Mouse (Mus musculus) erythroblast, adult 5-6 weeks (primary cell): ENCODE data around the gene Oprl1. TPM values are rescaled to one million over a fixed set of nuclear protein-coding genes. Genes with fewer than 3 reads are reported as not detected.

Experiments
- ATAC-seq: replicated peaks from 2 replicates; pipeline ENCODE4 v1.8.0; 2016; ENCODE audit warnings: moderate number of reproducible peaks, mild to moderate bottlenecking, moderate TSS enrichment, inconsistent platforms; ENCODE audit not compliant: poor library complexity, low FRiP score, severe bottlenecking
- total RNA-seq, 2 experiments: library from RNA; stranded (forward) in 1 of 2; stranded (reverse) in 1 of 2; fragments of 150-400 nt in 1 of 2; fragments of 200-764, 138-1000 nt in 1 of 2; gene quantifications; 2 replicates each; pipeline versions ENCODE4 v1.2.3 to v1.2.4; 2015 to 2017; ENCODE audit warnings: low replicate concordance in 2 of 2

Gene Oprl1
- total RNA-seq, 2 experiments from 2014 or later: not detected

DNA sequence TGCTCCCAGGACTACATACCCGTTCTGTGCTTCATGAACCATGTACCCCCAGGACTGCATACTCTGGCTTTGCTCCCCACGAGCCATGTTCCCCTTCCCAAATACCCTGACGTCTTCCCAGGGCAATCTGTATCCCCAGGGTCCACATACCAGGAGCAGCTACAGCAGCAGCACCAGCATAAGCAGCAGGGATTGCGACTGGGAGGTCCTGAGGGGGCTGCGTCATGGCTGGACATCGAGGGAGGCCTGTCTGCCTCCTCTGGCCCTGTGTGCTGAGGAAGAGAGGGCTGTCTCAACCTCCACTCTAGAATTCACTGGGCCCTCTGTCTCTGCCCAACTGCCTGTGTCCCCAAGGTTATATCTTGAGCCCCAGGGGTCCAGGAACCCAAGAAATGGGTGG is 23.7 kb upstream of the Oprl1 start:
- ATAC-seq: no peak

DNA sequence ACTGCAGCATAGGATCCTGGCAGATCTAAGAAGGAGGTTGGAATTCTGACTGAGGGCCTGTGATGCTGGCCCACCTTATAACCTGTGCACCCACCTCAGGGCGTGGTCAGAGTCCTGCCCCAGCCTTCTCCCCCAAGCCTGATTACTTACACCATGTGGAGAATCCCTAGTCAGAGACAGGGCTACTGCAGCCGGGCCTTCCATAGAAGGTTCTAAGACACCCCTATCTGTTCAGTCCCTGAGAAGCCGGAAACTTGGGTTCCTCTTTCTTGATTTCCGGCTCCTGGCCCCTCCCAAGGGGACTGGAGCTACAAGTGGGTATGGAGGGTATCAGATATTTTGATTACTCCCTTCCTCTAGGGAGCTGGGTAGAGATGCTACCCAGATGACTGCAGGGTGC is 23.2 kb upstream of the Oprl1 start:
- no peak for ATAC-seq

DNA sequence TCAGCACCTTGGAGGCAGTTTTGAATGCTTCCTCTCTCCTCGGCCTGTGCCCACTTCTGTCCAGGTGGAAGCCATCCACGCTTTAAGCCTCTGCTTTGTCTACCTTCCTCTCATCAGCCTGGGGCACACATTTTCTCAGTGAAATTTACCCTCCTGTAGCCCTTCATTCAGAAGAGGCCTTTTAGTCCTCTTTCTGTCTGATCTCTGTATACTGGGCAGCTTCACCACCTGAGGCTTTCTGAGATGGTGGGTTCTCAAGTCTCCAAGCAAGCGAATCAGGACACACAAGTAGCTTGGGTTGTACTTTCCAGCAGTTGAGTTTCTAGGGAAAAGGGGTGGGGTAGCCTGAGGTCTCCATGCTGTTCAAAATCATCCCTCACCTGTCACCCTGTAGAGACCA is 22.5 kb upstream of the Oprl1 start:
- ATAC-seq: no peak

DNA sequence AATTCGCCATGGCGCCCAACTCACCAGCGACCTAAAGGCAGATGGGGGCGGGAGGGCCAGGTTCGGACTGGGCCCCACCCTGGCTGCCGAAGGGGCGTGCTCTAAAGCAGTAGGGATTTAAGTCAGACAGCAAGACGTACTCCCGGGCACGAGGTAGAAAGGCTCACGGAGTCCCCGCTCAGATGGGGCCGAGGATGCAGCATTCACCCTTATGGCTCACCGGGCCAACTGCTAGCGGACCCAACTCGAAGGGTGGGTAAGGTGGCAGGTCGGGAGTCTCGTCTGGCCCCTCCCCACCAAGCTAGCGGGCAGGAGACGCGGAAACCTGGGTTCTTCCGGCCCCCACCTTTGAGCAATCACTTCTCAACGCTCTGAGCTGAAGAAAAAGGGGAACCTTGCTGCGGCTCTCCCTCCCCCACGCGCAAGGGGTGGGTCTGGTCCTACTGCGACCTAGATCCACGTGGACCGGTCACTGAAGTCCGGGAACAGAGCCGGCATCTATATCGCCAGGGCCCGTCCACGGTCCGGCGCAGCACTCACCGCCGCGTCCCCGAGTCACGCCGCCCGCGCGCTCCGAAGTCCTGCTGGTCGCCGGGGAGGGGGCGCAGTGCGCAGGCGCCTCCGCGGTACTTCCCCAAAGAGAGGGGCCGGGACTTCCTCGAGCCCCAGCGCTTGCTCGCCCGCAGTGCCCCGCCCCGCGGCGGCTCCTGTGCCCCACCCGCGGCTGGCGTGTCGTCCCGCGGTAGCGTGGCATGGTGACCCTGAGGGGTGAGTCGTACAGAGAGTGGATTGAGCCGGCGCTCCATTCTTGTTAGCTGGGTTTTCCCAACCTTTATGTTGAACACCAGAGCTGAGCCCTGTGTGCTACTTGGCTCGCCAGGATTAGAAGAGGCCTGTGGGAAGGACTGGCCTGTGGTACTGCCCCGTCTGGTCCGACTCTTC is 21.2 kb upstream of the Oprl1 start, which contains the start of gene Rgs19:
TSS of gene Rgs19 (minus strand) at position 639 of the 942 bp plus-strand sequence.
- ATAC-seq: no peak

DNA sequence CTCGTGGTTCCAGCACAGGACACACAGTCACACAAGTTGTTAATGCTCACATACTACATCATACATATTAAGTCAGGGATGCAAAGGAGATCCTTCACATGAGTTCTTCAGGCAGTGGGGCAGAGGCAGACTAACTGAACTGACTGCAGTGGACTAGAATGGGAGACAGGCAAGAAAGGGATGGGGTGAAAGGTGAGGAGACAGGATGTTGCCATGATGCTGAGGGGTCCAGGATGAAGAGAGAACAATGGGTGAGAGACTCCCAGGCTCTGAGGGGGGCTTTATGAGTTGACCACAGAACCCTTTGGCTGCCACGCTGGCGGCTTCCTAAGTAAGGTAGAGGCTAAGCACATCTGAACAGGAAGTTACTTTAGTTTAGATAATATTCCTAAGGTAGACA is 20.2 kb upstream of the Oprl1 start:
- ATAC-seq: no peak

DNA sequence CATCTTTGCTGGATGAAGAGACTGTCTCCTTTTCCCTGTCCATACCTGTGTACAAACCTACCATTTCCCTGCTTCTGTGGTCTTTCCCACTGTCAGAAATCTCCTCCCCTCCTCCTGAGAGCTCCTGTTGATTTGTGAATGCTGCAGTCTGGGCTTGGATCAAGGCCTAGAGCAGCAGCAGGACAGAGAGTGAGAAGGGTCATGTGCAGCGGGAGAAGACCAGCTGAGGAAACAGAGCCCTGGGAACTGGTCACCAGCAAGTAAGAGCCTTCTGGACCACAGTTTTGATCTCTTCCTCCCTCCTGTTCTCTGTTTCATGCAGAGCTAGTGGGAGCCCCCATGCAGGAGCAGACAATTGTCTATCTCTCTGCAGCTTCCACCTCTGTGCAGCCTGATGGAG is 19.0 kb upstream of the Oprl1 start:
- no peak for ATAC-seq

DNA sequence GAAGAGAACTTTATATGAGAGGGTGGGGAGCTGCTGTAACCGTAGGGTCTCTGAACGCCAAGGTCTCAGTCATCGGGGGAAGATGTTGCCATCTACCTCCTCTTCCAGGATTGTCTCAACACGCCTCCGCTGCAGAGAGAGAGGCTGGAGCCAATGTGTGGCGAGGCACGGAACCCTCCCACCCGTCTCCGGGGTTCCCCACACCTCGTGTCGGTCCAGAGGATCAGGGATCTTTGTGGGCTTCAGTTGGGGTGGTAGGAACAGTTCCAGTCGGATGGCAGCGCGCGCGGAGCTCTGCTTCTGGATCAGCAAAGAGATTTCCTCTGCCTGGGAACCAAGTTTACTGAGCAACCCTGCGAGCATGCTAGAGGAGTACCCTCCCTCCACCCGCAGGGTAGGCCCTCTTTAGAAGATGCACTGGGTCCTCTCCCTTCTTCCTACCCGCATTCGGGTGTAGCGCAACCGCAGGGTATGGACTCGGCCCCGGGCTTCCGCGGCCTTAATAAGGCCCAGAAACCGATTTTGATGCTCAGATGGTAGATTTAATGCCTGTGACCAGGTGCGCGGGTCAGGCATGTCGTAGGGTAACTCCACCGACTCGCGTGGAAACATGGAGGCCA is 17.9 kb upstream of the Oprl1 start:
- ATAC-seq: no peak

DNA sequence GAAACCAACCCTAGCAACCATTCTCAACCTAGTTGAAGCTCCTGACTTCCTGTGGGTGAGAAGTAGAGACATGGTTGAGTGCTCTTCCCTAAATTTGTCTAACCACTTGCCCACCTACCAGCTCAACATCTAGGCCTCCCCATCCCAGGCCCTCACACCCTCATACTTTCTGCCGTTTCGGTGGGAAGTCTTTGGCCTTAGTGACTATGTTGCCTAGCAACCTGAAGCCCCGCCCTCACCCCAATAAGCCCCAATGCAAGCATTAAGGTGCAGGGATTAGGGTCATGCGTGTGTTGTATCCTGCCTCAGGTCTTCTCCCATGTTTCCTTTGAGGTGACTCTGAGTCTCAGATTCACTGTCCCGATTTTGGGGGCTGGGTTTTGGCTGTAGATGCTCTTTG is 16.6 kb upstream of the Oprl1 start, which contains the start of gene Lkaaear1:
TSS of gene Lkaaear1 (minus strand) at position 202 of the 400 bp plus-strand sequence.
- no peak for ATAC-seq

DNA sequence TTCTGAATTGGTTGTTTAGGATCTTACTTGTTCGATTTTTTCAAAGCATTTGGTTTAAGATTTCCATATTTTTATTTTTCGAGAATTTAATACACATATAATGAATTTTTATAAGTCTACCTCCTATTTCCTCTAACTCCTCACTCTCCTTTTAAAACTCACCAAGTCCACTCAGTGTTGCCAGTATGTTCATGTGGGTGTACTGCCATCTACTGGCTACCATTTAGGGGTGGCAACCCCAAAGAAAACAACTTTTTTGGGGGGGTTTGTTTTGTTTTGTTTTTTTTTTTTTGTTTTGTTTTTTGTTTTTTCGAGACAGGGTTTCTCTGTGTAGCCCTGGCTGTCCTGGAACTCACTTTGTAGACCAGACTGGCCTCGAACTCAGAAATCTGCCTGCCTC is 8.1 kb upstream of the Oprl1 start:
- no peak for ATAC-seq

DNA sequence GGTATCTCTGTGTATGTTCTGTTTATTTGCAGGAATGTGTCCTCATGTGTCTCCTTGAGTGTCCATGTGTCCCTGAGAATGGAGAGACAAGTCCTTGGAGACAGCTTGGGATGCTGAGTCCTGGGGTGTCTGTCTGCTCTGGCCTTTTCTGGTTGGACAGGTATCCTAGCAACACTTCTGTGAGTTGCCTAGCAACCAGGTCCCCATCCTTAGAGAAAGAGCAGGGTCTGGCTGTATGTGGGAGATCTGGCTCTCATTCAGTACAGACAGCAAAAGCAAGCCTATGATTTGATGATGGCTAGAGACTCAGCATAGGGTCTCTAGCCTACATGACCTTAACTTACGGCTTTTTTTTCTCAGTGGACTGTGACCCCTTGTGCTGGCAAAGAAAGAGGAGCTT is 1.1 kb upstream of the Oprl1 start:
- ATAC-seq: no peak

DNA sequence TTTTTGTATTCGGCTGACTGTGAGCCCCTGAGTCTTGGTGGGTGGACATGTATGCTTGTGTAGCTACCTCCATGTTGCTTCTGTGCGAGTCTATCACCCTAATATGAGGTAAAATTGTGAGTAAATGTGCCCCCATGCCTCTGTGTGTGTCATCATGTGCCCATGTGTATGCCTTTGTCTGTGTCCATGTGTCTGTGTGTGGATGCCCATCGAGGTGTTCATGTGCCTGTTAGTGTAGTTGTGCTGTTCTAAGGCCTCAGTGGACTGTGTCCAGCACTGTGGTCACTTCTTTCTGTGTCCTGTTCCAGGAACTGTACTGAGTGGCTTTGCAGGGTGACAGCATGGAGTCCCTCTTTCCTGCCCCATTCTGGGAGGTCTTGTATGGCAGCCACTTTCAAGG is 566 bp downstream of the Oprl1 start:
- ATAC-seq: no peak

DNA sequence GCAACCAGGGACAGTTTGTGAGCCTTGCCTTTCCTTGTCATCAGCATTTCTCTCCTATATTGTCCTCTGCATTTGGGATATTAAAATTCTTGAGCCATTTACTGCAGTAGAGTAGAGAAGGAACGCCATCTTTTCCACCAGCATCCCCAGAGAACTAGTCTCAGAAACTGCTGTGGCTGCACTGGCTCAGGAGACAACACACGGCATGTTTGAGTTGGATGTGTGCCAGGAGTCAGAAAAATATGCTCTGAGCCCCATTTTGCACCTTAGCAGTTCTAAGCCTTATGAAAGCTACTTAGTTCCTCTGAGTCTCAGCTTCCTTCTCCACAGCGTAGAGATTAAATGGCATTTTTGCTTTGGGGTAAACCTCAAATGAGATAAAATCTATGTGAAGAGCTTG is 2.2 kb downstream of the Oprl1 start:
- no peak for ATAC-seq

DNA sequence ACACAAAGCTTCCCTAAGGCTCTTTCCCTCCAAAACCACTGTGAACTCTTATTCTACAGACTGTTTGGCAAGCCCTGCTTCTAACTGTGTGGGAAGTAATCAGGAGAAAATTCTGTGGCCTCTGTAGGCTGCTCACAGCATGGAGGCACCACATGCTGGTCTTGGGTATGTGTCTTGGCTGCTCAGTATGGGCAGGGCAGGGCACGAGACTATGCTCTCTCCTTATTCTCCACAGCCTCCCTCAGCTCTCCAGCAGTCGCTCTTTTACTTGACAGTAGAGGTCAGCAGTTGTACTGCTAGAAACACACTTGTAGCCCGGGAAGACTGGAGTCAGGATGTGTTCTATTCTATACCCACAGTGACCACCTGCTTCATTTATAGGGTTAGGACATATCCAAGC is 5.2 kb downstream of the Oprl1 start:
- no peak for ATAC-seq

DNA sequence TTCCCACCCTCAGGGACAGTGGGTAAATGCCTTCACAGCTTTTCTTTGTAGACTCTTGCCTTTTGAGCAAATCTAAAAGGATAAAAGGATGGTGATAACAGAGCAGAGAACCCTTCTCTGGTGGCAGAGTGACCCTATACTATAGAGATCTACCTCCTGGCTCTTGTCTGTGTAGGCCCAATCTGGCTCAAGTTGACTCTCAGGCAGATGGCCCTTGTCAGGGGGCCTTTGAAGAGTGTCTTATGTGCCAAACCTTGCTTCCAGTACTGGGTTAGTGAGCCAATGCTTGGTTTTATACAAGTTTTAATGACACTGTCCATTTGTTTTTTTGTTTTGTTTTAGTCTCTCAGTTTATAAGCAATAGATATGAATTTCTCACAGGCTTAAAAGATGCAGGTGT is 6.4 kb downstream of the Oprl1 start:
- ATAC-seq: no peak

DNA sequence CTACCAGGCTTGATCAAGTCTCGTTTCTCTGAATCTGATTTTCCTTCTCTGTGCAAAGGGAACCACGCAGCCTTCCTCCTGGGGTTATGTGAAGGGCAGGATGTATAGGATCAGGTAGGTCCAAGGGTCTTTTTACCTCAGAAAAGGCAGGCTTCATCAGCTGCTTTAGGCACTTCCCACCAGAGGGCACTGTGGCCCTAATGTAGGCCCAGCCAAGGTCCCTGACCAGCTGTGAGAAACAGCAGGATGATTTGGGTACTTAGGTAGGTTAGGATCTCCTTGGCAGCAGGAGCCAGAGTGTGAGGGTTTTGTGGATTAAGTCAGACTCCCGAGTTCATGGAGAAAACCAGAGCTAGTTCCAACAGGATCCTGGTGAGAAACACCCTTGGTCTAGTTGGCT is 7.4 kb downstream of the Oprl1 start:
- ATAC-seq: no peak

DNA sequence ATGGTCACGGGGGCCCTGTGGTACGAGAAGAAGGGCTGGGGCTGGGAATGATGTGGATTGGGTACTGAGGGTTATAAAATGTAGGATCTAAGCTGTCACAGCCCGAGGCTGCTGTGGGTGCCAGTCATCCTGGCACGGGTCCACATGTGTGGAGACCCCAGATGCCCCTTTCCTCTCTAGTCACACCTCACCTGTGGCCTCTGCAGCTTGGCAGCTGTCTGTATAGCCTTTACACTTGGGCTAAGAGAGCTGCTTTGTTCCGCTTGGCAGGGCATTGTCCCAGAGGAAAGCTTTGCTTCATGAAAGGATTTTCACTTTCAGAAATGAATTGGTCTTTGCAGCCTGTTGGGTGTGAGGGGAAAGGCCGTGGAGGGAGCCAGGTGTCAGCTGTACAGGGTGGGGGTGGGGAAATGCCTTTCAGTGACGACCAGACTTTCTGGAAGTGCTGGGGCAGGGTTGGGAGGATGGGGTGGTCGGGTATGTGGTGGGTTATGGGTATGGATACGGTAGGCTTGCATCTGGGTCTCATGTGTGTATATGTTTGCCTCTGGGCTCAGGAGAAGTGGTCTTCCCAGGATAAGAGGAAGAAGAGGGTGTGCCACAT is 12.9 kb downstream of the Oprl1 start:
- no peak for ATAC-seq

DNA sequence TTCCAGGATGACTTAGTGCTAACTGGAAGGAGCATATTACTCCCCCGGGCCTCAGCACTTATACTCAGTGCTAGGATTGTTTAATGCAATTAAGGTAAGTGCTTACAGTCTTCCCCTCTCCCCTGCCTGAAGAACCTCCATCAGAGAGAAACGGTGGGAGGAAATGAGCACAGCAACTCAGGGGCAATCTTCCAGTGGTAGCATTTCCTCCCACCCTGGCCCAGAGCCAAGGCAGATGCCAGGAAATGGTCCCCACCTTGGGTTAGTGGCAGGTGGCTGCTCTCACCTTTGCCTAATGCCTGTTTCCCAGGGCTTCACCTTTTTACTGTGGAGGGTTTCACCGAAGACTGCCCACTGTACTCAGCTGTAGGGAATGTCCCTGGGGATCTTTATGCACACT is 15.2 kb downstream of the Oprl1 start:
- ATAC-seq: no peak

DNA sequence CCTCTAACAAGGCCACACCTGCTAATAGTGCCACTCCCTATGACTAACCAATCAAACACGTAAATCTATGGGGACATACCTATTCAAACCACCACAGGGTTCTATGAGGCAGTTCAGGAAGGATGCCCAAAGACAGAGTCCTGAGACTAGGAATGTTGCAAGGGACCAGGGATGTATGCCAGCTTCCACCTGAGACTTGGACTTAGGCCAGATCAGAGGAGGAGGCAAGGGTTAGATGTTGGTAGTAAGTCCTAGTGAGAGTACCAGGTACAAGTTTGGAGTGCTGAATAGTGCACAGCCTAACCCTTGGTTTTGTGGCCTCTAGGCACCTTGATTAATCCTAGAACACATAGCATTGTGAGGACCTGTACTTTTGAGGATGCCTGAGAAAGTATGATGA is 37.8 kb downstream of the Oprl1 start:
- ATAC-seq: no peak

DNA sequence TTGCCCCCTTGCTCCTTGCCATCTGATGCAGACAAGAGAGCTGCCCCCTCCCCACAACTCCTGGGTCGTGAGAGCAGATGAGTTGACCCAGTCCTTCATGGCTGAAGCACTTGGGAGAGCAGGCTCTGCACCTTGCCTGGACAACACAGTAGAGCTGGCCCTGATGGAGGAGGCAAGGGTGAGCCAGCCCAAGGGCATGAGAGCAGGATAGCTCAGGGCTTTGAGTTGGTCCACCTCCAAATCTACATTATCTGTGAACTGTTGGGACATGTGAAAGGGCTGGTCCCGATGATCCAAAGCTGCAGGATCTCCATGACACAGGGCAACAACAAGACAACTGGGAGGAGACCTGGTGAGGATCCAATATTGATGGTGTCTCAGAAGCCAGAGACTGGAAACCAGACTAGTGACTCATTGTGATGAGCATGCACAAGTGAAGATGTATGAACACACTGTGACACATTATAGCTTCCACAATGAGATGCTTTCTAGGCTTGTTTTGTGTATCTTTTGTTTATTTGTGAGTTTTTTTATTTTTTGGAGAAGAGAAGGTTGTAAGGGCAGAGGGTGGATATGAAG is 43.4 kb downstream of the Oprl1 start:
- no peak for ATAC-seq

DNA sequence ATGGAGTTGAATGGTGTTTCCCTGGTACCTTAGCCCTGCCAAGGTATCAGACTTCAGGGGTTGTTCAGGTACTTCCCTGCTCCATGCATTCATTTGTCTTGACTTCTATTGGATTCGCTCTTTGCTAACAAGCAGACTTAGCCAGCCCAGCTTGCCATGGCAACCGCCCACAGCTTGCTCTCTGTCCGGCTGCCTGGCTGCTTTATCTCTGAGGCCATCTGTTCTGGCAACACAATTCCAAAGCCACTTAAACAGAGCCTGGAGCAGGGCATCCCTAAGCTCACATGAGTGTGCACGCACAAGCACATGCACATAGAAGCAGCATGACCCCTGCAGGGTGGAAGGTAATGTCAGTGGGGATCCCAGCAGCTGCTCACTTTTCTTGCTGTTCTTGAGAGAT is 44.2 kb downstream of the Oprl1 start:
- ATAC-seq: no peak
